Mouse (Mus musculus) thymus, adult 2 months (tissue): ENCODE measurements around the gene Znhit3.

Experiments used
- CTCF ChIP-seq: fragments of 200-500 bp; IDR thresholded peaks from 2 replicates; pipeline ENCODE4 v1.5.1; 2012; ENCODE audit warnings: mild to moderate bottlenecking, control low read depth, low read length, moderate library complexity, borderline replicate concordance; ENCODE audit not compliant: control insufficient read depth, poor library complexity, insufficient read depth; ENCODE audit errors: extremely low read depth
- POLR2A ChIP-seq: fragments of 200-500 bp; IDR thresholded peaks from 2 replicates; pipeline ENCODE4 v1.6.1; 2012; ENCODE audit warnings: mild to moderate bottlenecking, low read length, control low read depth, moderate library complexity; ENCODE audit not compliant: control insufficient read depth, poor library complexity, insufficient read depth; ENCODE audit errors: extremely low read depth

DNA sequence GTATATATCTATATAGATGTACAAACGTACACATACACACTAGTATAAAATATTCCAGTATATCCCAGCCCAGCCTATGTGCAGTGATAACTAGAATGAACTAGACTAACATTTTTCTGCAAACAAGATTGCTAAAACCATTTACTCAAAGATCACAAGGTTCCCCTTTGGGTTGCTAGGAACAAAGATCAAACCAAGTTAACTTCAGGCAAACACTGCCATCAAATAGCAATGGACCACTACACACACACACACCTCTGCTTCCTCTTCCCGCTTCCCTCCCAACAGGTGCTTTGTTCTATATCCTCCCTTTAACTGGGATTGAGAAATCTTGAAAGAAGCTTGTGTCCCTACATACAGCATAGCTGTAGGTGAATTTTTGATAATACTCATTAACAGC is 48.6 kb downstream of the Znhit3 start:
- TF ChIP-seq CTCF (no peak), POLR2A (no peak)
